ENCODE assay signal across 8 mouse cellular contexts in genomic region chr5:137032033-137032421, GRCm38 (mm10). TPM values are rescaled to one million over a fixed set of nuclear protein-coding genes. Genes with fewer than 3 reads are reported as not detected.
DNase-seq lines count a peak whose midpoint lies in the region; ATAC-seq and TF ChIP-seq lines count a peak whose summit lies in the region.

No protein-coding gene starts in this region.

- no peaks in the 10 kb centered on the region for H3K9me3 ChIP-seq in forebrain, embryonic 15.5 days
- no peaks in the 10 kb centered on the region for H3K9me3 ChIP-seq in midbrain, embryonic 10.5 days (replicated peaks)
- no peaks in the 10 kb centered on the region for H3K9me3 ChIP-seq in stomach, embryonic 15.5 days

- 0 out of 2 replicates have a peak overlapping the region, but pooled peaks have one; percentile 9 for H3K27ac ChIP-seq in forebrain, embryonic 15.5 days (replicated peaks)
- H3K27ac ChIP-seq in midbrain, embryonic 10.5 days (replicated peaks), result 0 out of 2 replicates have a peak overlapping the region, but pooled peaks have one; percentile 30
- no peak overlapping the region for H3K27ac ChIP-seq in stomach, embryonic 15.5 days

- ATAC-seq in forebrain, embryonic 15.5 days (replicated peaks), result peak; percentile 3; the same call in 1 of the 2 replicates
- ATAC-seq in stomach, embryonic 15.5 days (ENCODE audit: insufficient read depth, low FRiP score, low read depth), result no peak
- no peak for ATAC-seq in erythroid progenitor cell, adult 5-6 weeks (replicated peaks; ENCODE audit: low FRiP score, poor library complexity, severe bottlenecking)

- H3K4me2 ChIP-seq in forebrain, embryonic 15.5 days (replicated peaks), result peak overlapping the region; percentile 99
- H3K4me2 ChIP-seq in stomach, embryonic 15.5 days, result peak overlapping the region; percentile 100

- TF ChIP-seq CTCF in lung, adult 2 months (IDR thresholded peaks at IDR 0.05; ENCODE audit: insufficient read depth, low read length), result no peak

- H3K36me3 ChIP-seq in forebrain, embryonic 15.5 days, result no peaks in the 10 kb centered on the region; the same call in 1 of the 2 replicates
- H3K36me3 ChIP-seq in midbrain, embryonic 10.5 days, result peaks cover 23% of the 10 kb centered on the region
- H3K36me3 ChIP-seq in stomach, embryonic 15.5 days, result peaks cover under 1% of the 10 kb centered on the region; the same call in 1 of the 2 replicates

- H3K27me3 ChIP-seq in forebrain, embryonic 15.5 days, result peaks cover 41% of the 10 kb centered on the region
- H3K27me3 ChIP-seq in midbrain, embryonic 10.5 days (ENCODE audit: low read depth, poor library complexity, severe bottlenecking), result peaks cover 85% of the 10 kb centered on the region
- H3K27me3 ChIP-seq in stomach, embryonic 15.5 days (replicated peaks), result peaks cover 52% of the 10 kb centered on the region

- peak overlapping the region; percentile 59 for H3K9ac ChIP-seq in forebrain, embryonic 15.5 days (replicated peaks)
- H3K9ac ChIP-seq in stomach, embryonic 15.5 days, result no peak overlapping the region

- H3K4me3 ChIP-seq in lung, adult 2 months (replicated peaks; ENCODE audit: extremely low read depth, low read depth, low read length), result peak overlapping the region; percentile 1
- peak overlapping the region; percentile 48 for H3K4me3 ChIP-seq in forebrain, embryonic 15.5 days
- peak overlapping the region; percentile 62 for H3K4me3 ChIP-seq in midbrain, embryonic 10.5 days
- H3K4me3 ChIP-seq in stomach, embryonic 15.5 days (replicated peaks), result peak overlapping the region; percentile 47

- WGBS in lung, adult 2 months, result 2% methylated on average over 32 of the region's 33 CpGs
- WGBS in forebrain, embryonic 15.5 days, result under 1% methylated on average over 32 of the region's 33 CpGs
- 1% methylated on average over 33 of the region's 33 CpGs for WGBS in midbrain, embryonic 10.5 days
- WGBS in stomach, embryonic 15.5 days, result 0% methylated on average over 25 of the region's 33 CpGs

- H3K4me1 ChIP-seq in lung, adult 2 months (ENCODE audit: control insufficient read depth, insufficient read depth, low read length), result peaks cover 13% of the 10 kb centered on the region
- peaks cover 41% of the 10 kb centered on the region for H3K4me1 ChIP-seq in forebrain, embryonic 15.5 days
- peaks cover 46% of the 10 kb centered on the region for H3K4me1 ChIP-seq in midbrain, embryonic 10.5 days
- H3K4me1 ChIP-seq in stomach, embryonic 15.5 days, result peaks cover 40% of the 10 kb centered on the region

- no peak for DNase-seq in lung, adult 2 months
- no peak for DNase-seq in lung, postnatal 25 days (ENCODE audit: low spot score)
- DNase-seq in brain, adult 2 months (ENCODE audit: low read depth, low spot score), result peak; percentile 75
- peak; percentile 58 for DNase-seq in layer of hippocampus, adult 9-11 months
- peak; percentile 51 for DNase-seq in midbrain, embryonic 10.5 days (ENCODE audit: low spot score)

- no peak for TF ChIP-seq POLR2A in lung, adult 2 months (IDR thresholded peaks at IDR 0.05; ENCODE audit: borderline replicate concordance, extremely low read depth, low read depth, low read length)

RNA-seq across cellular contexts. Expression of gene Vgf, which starts 5.8 kb away (rescaled TPM):
- 0.03 TPM in 1 of 2 replicates, not detected in the other for polyA plus RNA-seq in lung, adult 2 months (2012; rRNA removed)
- polyA plus RNA-seq in forebrain, embryonic 15.5 days (2015; fragmentation: Nextera tagmentation; extraction: Ambion mirVana), result 4.0 and 4.4 TPM in 2 replicates
- polyA plus RNA-seq in midbrain, embryonic 10.5 days (2016; fragmentation: Nextera tagmentation; extraction: Ambion mirVana), result 0.35 and 0.39 TPM in 2 replicates
- polyA plus RNA-seq in stomach, embryonic 15.5 days (2015; fragmentation: Nextera tagmentation; extraction: Ambion mirVana), result 0.83 and 1.1 TPM in 2 replicates
- not detected in 2 replicates for total RNA-seq in erythroid progenitor cell, adult 5-6 weeks (2015; ENCODE audit: low replicate concordance)
- not detected in 2 replicates for total RNA-seq in erythroid progenitor cell, adult 5-6 weeks (2017; ENCODE audit: low replicate concordance)

RNA-seq across cellular contexts. Expression of gene Ap1s1, which starts 13.9 kb away (rescaled TPM):
- 29.0 and 32.0 TPM in 2 replicates for polyA plus RNA-seq in lung, adult 2 months (2012; rRNA removed)
- 248 and 257 TPM in 2 replicates for polyA plus RNA-seq in forebrain, embryonic 15.5 days (2015; fragmentation: Nextera tagmentation; extraction: Ambion mirVana)
- 209 and 228 TPM in 2 replicates for polyA plus RNA-seq in midbrain, embryonic 10.5 days (2016; fragmentation: Nextera tagmentation; extraction: Ambion mirVana)
- 189 and 211 TPM in 2 replicates for polyA plus RNA-seq in stomach, embryonic 15.5 days (2015; fragmentation: Nextera tagmentation; extraction: Ambion mirVana)
- 6.5 and 8.4 TPM in 2 replicates for total RNA-seq in erythroid progenitor cell, adult 5-6 weeks (2015; ENCODE audit: low replicate concordance)
- total RNA-seq in erythroid progenitor cell, adult 5-6 weeks (2017; ENCODE audit: low replicate concordance), result 18.7 and 26.5 TPM in 2 replicates

RNA-seq across cellular contexts. Expression of gene Serpine1, which starts 40.0 kb away (rescaled TPM):
- polyA plus RNA-seq in lung, adult 2 months (2012; rRNA removed), result 19.8 and 22.0 TPM in 2 replicates
- polyA plus RNA-seq in forebrain, embryonic 15.5 days (2015; fragmentation: Nextera tagmentation; extraction: Ambion mirVana), result 0.14 and 0.28 TPM in 2 replicates
- polyA plus RNA-seq in midbrain, embryonic 10.5 days (2016; fragmentation: Nextera tagmentation; extraction: Ambion mirVana), result 0.07 and 0.11 TPM in 2 replicates
- polyA plus RNA-seq in stomach, embryonic 15.5 days (2015; fragmentation: Nextera tagmentation; extraction: Ambion mirVana), result 0.12 and 0.35 TPM in 2 replicates
- total RNA-seq in erythroid progenitor cell, adult 5-6 weeks (2015; ENCODE audit: low replicate concordance), result not detected in 2 replicates
- not detected in 2 replicates for total RNA-seq in erythroid progenitor cell, adult 5-6 weeks (2017; ENCODE audit: low replicate concordance)

RNA-seq across cellular contexts. Expression of gene Znhit1, which starts 44.2 kb away (rescaled TPM):
- 70.3 and 82.0 TPM in 2 replicates for polyA plus RNA-seq in lung, adult 2 months (2012; rRNA removed)
- polyA plus RNA-seq in forebrain, embryonic 15.5 days (2015; fragmentation: Nextera tagmentation; extraction: Ambion mirVana), result 123 and 129 TPM in 2 replicates
- 102 and 105 TPM in 2 replicates for polyA plus RNA-seq in midbrain, embryonic 10.5 days (2016; fragmentation: Nextera tagmentation; extraction: Ambion mirVana)
- polyA plus RNA-seq in stomach, embryonic 15.5 days (2015; fragmentation: Nextera tagmentation; extraction: Ambion mirVana), result 90.6 and 94.3 TPM in 2 replicates
- total RNA-seq in erythroid progenitor cell, adult 5-6 weeks (2015; ENCODE audit: low replicate concordance), result 40.7 and 52.3 TPM in 2 replicates
- 5.4 and 20.0 TPM in 2 replicates for total RNA-seq in erythroid progenitor cell, adult 5-6 weeks (2017; ENCODE audit: low replicate concordance)

RNA-seq across cellular contexts. Expression of gene Plod3, which starts 45.2 kb away (rescaled TPM):
- 84.8 and 85.6 TPM in 2 replicates for polyA plus RNA-seq in lung, adult 2 months (2012; rRNA removed)
- 28.8 and 35.6 TPM in 2 replicates for polyA plus RNA-seq in forebrain, embryonic 15.5 days (2015; fragmentation: Nextera tagmentation; extraction: Ambion mirVana)
- polyA plus RNA-seq in midbrain, embryonic 10.5 days (2016; fragmentation: Nextera tagmentation; extraction: Ambion mirVana), result 40.8 and 43.2 TPM in 2 replicates
- 44.8 and 46.8 TPM in 2 replicates for polyA plus RNA-seq in stomach, embryonic 15.5 days (2015; fragmentation: Nextera tagmentation; extraction: Ambion mirVana)
- total RNA-seq in erythroid progenitor cell, adult 5-6 weeks (2015; ENCODE audit: low replicate concordance), result 9.7 and 10.1 TPM in 2 replicates
- total RNA-seq in erythroid progenitor cell, adult 5-6 weeks (2017; ENCODE audit: low replicate concordance), result 6.0 and 12.1 TPM in 2 replicates

Comparison
In these comparisons a context has a peak if more than half of its experiments do, and no peak if none do; other contexts are left out.
1. DNase-seq: peak in brain, adult 2 months (single experiment), layer of hippocampus, adult 9-11 months (single experiment) and midbrain, embryonic 10.5 days (single experiment); none in lung, adult 2 months (single experiment) and lung, postnatal 25 days (single experiment).
2. H3K4me3 ChIP-seq: peak in every context shown above with its lines; median percentile 62 in midbrain, embryonic 10.5 days; 48 in forebrain, embryonic 15.5 days; 47 in stomach, embryonic 15.5 days; 1 in lung, adult 2 months.
3. RNA of gene Serpine1, which starts 40.0 kb away (polyA plus RNA-seq): 19.8 to 22.0 TPM in lung, adult 2 months; 0.12 to 0.35 TPM in stomach, embryonic 15.5 days, 0.14 to 0.28 TPM in forebrain, embryonic 15.5 days and 0.07 to 0.11 TPM in midbrain, embryonic 10.5 days; every median in the first group is over 10 times any median in the second.